Mouse (Mus musculus) hindbrain, postnatal 0 days (tissue): Measurements from ENCODE around the gene Hist1h2ad. TPM values are rescaled to one million over a fixed set of nuclear protein-coding genes. Genes with fewer than 3 reads are reported as not detected.
"Not testable (repeated sequence)": the region's sequence is repeated elsewhere in the genome, so short reads cannot be mapped to it uniquely, and the experiment has no call there.

Experiments used
- ATAC-seq: fragments of 200-750 bp; cut with Nextera tagmentation; 2 replicates; pipeline ENCODE4 v1.8.0; 2017; ENCODE audit warnings: mild to moderate bottlenecking, moderate TSS enrichment, moderate library complexity
- DNase-seq: peaks from one replicate; pipeline ENCODE4 v3.0.0-alpha.2; 2015; ENCODE audit warnings: low spot score
- H3K27ac ChIP-seq: fragments of 300-500 bp; sonication (generic); 2 replicates; pipeline ENCODE4 v1.5.1; 2014; ENCODE audit warnings: mild to moderate bottlenecking
- H3K27me3 ChIP-seq: fragments of 300-500 bp; sonication (generic); 2 replicates; pipeline ENCODE4 v1.6.1; 2014; ENCODE audit warnings: low read length, mixed read lengths; ENCODE audit not compliant: insufficient read depth
- H3K36me3 ChIP-seq: fragments of 300-500 bp; sonication (generic); 2 replicates; pipeline ENCODE4 v1.6.1; 2014; ENCODE audit warnings: low read length, mixed read lengths; ENCODE audit not compliant: insufficient read depth
- H3K4me1 ChIP-seq: fragments of 300-500 bp; sonication (generic); 2 replicates; pipeline ENCODE4 v1.6.1; 2014; ENCODE audit warnings: antibody characterized with exemption, low read length, mixed read lengths; ENCODE audit not compliant: insufficient read depth
- H3K4me2 ChIP-seq: fragments of 300-500 bp; sonication (generic); 2 replicates; pipeline ENCODE4 v1.6.1; 2014; ENCODE audit warnings: low read depth, mild to moderate bottlenecking, low read length, moderate library complexity, mixed read lengths
- H3K4me3 ChIP-seq: fragments of 300-500 bp; sonication (generic); 2 replicates; pipeline ENCODE4 v1.5.1; 2014; ENCODE audit warnings: low read length
- H3K9ac ChIP-seq: fragments of 300-500 bp; sonication (generic); replicated peaks from 2 replicates; pipeline ENCODE4 v1.6.1; 2014; ENCODE audit warnings: mild to moderate bottlenecking, low read length, moderate library complexity, mixed read lengths
- H3K9me3 ChIP-seq: fragments of 300-500 bp; sonication (generic); 2 replicates; pipeline ENCODE4 v1.6.1; 2016; ENCODE audit warnings: low read length, mixed read lengths
- CTCF ChIP-seq: IDR thresholded peaks from 2 replicates; pipeline ENCODE4 v1.5.1; 2016; ENCODE audit warnings: antibody characterized with exemption, control low read depth, low read depth
- WGBS: fragments of 180-500 bp; shearing (Covaris S2); extraction: QIAGEN DNeasy Blood & Tissue Kit; methylation state at CpG from one replicate; pipeline ENCODE4 v1.1.7; 2014; 5-methylcytosine and 5-hydroxymethylcytosine counted together
- polyA plus RNA-seq: library from polyadenylated mRNA; unstranded; fragments of >200 nt; fragmentation: Nextera tagmentation; extraction: Ambion mirVana; gene quantifications from 2 replicates; pipeline ENCODE4 v1.2.1, GENCODE M21; 2015
- total RNA-seq: library from RNA; depleted of rRNA; stranded (reverse); fragments of >200 nt; gene quantifications from 2 replicates; pipeline ENCODE4 v1.2.3, GENCODE M21; 2014; rRNA removed

The Hist1h2ad gene
- 636 and 885 TPM in 2 replicates for total RNA-seq
- polyA plus RNA-seq = 0.69 TPM in 1 of 2 replicates, not detected in the other

- H3K9ac ChIP-seq, H3K27me3 ChIP-seq, H3K4me1 ChIP-seq, H3K9me3 ChIP-seq, H3K36me3 ChIP-seq: not testable (repeated sequence)
- DNase-seq (peak; percentile 99), ATAC-seq (peak; percentile 95)
- WGBS = under 1% methylated on average over 30 of the region's 42 CpGs
- peak within 1 kb of the TSS; percentile 59 for H3K4me2 ChIP-seq
- H3K4me3 ChIP-seq = peak within 1 kb of the TSS; percentile 32
- H3K27ac ChIP-seq = peak within 1 kb of the TSS; percentile 81
Measured at GRCm38 (mm10) chr13:23573898-23574524, at the start of gene Hist1h2ad, which contains the start of gene Hist1h2bf. Gene Hist1h2ad (plus strand): TSS chr13:23574381. Gene Hist1h2bf (minus strand): TSS chr13:23574196.

GRCm38 (mm10) chr13:23524654-23525053 lies 49.5 kb upstream of the Hist1h2ad start:
- H3K27ac ChIP-seq = no peak overlapping the region
- 8% methylated on average over 5 of the region's 5 CpGs for WGBS
- H3K4me2 ChIP-seq = no peak overlapping the region
- H3K4me1 ChIP-seq = no peaks in the 10 kb centered on the region
- H3K4me3 ChIP-seq = no peak overlapping the region
- no peaks in the 10 kb centered on the region for H3K36me3 ChIP-seq
- peak; percentile 93 for TF ChIP-seq CTCF
- H3K9ac ChIP-seq = no peak overlapping the region
- H3K27me3 ChIP-seq = no peaks in the 10 kb centered on the region
- no peaks in the 10 kb centered on the region for H3K9me3 ChIP-seq
- peak; percentile 88 for DNase-seq
- ATAC-seq = peak; percentile 55; the same call in 1 of the 2 replicates

- DNase-seq (peak; percentile 28), ATAC-seq (no peak)
- Histone ChIP-seq H3K9ac (no peak overlapping the region), H3K27ac (no peak overlapping the region), H3K27me3 (no peaks in the 10 kb centered on the region), H3K4me2 (peak overlapping the region; percentile 62), H3K36me3 (no peaks in the 10 kb centered on the region), H3K9me3 (no peaks in the 10 kb centered on the region), H3K4me1 (no peaks in the 10 kb centered on the region), H3K4me3 (peak overlapping the region; percentile 37)
- TF ChIP-seq CTCF = no peak
- WGBS = 4% methylated on average over 10 of the region's 10 CpGs
Measured at GRCm38 (mm10) chr13:23525901-23526300, 48.3 kb upstream of the Hist1h2ad start.

- DNase-seq = peak; percentile 97
- WGBS = under 1% methylated on average over 17 of the region's 17 CpGs
Measured at GRCm38 (mm10) chr13:23526312-23526711, 47.9 kb upstream of the Hist1h2ad start.

GRCm38 (mm10) chr13:23529005-23529404 lies 45.2 kb upstream of the Hist1h2ad start:
- Histone ChIP-seq H3K27me3 (no peaks in the 10 kb centered on the region), H3K9ac (no peak overlapping the region), H3K4me1 (no peaks in the 10 kb centered on the region), H3K36me3 (no peaks in the 10 kb centered on the region), H3K4me2 (no peak overlapping the region), H3K27ac (no peak overlapping the region), H3K4me3 (no peak overlapping the region), H3K9me3 (no peaks in the 10 kb centered on the region)
- DNase-seq = no peak
- 53% methylated on average over 5 of the region's 5 CpGs for WGBS
- TF ChIP-seq CTCF = no peak
- no peak for ATAC-seq

More at GRCm38 (mm10) chr13:23526312-23526711, 47.9 kb upstream of the Hist1h2ad start:
- H3K27ac ChIP-seq = peak overlapping the region; percentile 12; the same call in 1 of the 2 replicates
- peak overlapping the region; percentile 37 for H3K4me3 ChIP-seq
- no peaks in the 10 kb centered on the region for H3K27me3 ChIP-seq
- peak overlapping the region; percentile 51; the same call in 1 of the 2 replicates for H3K9ac ChIP-seq
- TF ChIP-seq CTCF = no peak
- no peaks in the 10 kb centered on the region for H3K36me3 ChIP-seq
- no peaks in the 10 kb centered on the region for H3K9me3 ChIP-seq
- no peaks in the 10 kb centered on the region for H3K4me1 ChIP-seq
- peak; percentile 67; the same call in 1 of the 2 replicates for ATAC-seq
- peak overlapping the region; percentile 62 for H3K4me2 ChIP-seq

GRCm38 (mm10) chr13:23529480-23530165 lies 44.6 kb upstream of the Hist1h2ad start:
- no peaks in the 10 kb centered on the region for H3K36me3 ChIP-seq
- ATAC-seq (no peak), DNase-seq (no peak)
- TF ChIP-seq CTCF = no peak
- H3K9ac ChIP-seq = peak overlapping the region; percentile 54
- no peaks in the 10 kb centered on the region for H3K9me3 ChIP-seq
- 33% methylated on average over 2 of the region's 2 CpGs for WGBS
- H3K4me3 ChIP-seq = peak overlapping the region; percentile 40
- no peaks in the 10 kb centered on the region for H3K27me3 ChIP-seq
- peak overlapping the region; percentile 61 for H3K4me2 ChIP-seq
- H3K4me1 ChIP-seq = peaks cover 5% of the 10 kb centered on the region; the same call in 1 of the 2 replicates
- peak overlapping the region; percentile 87; the same call in 1 of the 2 replicates for H3K27ac ChIP-seq
